Mouse (Mus musculus): ENCODE results near the gene Kdm4b. TPM values are rescaled to one million over a fixed set of nuclear protein-coding genes. Genes with fewer than 3 reads are reported as not detected.
A peak's percentile ranks its signal among the peaks of the same experiment; 100 is the strongest.

Gene Kdm4b
- polyA plus RNA-seq, 1 experiment from 2014 or later, result 28.0 TPM

DNA sequence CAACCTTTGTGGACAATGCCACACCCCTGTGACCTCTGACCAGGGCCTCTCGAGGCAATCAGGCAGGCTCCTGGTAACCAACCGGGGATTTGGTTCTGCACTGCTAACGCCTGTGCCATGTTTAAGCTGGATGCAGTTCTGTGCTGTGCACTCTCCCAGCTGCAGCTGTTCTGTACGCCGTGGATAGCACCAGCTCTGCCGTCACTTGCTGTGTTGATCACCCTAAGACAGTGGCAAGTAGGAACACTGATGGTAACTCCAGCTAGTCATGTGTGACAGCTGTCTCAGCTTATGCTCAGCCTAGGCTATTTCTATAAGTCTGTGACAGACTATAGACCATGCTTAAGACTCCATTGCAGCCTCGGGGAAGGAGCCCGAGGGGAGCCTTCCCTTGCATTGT lies 57.1 kb downstream of the Kdm4b start:
- DNase-seq (ENCODE audit: low spot score), result no peak

DNA sequence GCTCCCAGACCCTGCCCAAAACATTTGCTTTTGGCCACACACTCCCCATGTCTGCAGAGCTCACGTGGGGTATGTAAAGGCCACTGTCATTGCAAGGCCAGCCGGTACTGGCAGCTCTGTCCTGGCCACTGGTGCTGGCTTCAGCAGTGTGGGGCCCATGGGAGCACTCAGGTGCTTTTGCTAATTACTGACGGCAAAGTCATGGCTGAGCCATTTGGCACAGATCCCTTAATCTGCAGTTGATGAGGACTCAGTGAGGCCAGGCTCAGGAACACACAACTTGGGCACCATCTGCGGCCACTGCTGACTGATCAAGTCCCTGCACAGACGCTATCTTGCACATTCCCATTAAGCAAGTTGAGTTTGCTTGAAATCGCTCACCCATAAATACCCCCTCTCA lies 59.0 kb downstream of the Kdm4b start:
- no peak for DNase-seq (ENCODE audit: low spot score)

DNA sequence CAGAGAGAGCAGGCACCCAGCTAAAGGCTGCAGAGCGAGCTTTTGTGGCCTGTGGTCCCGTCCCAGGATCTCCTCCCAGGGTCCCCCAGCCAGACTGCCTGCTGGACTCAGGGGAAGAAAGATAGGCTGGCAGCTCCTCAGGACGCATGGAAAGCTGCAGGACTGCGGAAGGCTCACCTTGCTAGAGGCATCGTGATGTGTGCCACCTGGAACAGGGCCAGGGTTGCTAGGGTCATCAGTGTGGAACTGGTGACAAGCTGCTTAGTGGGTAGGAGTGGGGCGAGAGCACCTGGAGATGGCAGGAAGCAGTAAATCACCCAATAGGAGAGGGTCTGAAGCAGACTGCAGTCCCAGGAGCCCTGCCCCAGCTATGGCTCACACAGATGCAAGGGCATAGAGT lies 61.8 kb downstream of the Kdm4b start:
- no peak for DNase-seq (ENCODE audit: low spot score)

DNA sequence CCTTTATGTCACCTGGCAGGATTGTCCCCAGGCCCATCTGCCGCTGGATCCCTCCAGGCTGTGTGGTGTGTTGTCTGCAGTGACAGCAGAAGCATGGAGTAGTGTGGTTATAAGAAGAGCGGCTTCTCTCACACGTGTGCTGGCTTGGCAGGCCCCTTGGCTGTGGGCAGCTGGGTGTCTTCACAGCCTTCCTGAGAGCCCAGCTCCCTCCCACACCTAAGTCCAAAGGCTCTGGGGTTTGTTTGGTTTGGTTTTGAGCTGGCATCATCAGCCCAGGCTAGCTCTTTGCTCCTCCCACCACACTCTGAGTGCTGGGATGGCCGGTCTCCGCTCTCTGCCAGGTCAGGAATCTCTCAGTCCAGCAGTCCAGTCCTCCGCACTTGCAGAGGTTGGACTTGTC lies 67.4 kb downstream of the Kdm4b start:
- DNase-seq (ENCODE audit: low spot score), result no peak

DNA sequence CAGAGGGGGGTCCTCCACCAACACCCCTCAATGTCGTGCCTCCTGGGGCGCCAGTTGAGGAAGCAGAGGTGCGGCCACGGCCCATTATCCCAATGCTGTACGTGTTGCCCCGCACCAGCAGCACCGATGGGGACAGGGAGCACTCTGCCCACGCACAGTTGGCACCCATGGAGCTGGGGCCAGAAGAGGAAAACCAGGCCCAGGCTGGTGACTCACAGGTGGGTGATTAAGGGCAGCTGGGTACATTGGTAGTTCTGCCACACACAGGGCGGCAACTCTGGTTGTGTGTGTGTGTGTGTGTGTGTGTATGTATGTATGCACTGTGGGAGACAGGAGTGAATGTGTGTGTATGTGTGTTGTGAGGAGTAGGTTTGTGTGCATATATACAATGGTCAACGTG lies 68.0 kb downstream of the Kdm4b start:
- DNase-seq (ENCODE audit: low spot score), result no peak

DNA sequence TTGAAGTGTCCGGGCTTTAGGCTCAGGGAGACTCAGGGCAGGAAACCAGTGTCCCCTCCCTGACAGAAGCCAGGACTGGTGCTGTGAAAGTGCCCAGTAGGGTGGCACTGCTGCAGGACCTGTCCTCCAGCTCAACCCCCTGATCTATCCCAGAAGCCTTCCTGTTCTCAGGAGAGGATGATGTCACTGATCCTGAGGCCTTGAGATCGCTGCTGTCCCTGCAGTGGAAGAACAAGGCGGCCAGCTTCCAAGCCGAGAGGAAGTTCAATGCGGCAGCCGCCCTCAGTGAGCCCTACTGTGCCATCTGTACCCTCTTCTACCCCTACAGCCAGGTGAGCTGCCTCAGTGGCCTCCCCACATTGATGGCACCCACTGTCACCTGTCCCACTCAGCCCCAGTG lies 70.2 kb downstream of the Kdm4b start:
- no peak for DNase-seq (ENCODE audit: low spot score)

- no peak for DNase-seq (ENCODE audit: low spot score)
Observed at GRCm38 (mm10) chr17:56400221-56400620, 74.4 kb downstream of the Kdm4b start.

DNA sequence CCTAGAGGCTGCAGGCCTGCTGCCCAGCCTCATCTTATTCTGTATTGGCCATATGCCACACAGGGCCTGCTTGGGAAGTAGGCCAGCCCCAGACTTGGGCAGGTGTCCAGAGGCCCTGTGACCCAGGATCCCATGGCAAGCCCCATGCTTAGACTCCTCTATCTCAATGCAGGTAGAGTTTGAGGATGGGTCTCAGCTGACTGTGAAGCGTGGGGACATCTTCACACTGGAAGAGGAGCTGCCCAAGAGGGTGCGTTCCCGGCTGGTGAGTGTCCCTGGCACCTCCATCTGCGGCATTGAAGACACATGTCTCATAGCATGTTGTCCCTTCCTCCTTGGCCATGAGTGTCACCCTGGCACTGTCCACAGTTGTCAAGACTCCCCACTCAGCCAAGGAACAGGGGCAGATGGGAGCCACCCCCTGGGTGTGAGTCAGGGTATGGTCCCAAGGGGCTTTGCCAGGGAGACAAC lies 75.2 kb downstream of the Kdm4b start:
- DNase-seq (ENCODE audit: low spot score), result no peak

DNA sequence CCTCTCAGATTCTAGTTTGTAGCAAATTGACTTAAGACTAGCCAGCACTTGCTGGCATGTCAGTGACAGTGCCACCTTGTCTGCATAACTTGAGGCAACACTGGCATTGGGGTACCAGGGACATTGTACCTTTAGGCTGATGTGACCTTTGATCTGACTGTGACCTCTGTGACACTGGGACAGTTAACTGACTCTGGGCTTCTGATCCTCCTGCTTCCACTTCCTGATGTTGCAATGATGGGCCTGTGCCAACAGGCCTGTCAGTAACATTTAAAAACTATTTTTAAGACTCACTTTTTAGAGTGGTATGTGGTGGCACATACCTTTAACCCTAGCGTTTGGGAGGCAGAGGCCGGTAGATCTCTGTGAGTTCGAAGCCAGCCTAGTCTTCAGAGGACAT lies 79.5 kb downstream of the Kdm4b start:
- DNase-seq (ENCODE audit: low spot score), result no peak

- no peak for DNase-seq (ENCODE audit: low spot score)
Observed at GRCm38 (mm10) chr17:56405856-56406840, 80.3 kb downstream of the Kdm4b start.

DNA sequence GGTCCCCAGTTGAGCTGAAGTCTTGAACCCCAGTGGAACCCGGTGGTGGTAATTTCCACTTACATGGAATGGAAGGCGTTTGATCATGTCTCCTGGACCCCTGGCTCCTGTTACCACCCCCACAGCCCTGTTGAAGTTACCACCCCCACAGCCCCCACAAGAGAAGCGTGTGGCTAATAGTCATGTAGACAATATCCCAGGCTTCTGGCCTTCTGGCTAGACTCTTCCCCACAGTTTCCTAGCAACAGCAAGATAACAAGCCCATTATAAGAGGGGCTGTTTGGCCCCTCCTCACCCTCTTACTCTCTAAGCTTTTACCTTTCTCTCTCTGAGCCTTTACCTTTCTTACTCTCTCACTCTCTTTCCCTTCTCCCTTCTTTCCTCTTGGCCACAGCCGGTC lies 81.0 kb downstream of the Kdm4b start:
- DNase-seq (ENCODE audit: low spot score), result no peak

GRCm38 (mm10) chr17:56407379-56407778 lies 81.5 kb downstream of the Kdm4b start:
- DNase-seq (ENCODE audit: low spot score), result no peak

DNA sequence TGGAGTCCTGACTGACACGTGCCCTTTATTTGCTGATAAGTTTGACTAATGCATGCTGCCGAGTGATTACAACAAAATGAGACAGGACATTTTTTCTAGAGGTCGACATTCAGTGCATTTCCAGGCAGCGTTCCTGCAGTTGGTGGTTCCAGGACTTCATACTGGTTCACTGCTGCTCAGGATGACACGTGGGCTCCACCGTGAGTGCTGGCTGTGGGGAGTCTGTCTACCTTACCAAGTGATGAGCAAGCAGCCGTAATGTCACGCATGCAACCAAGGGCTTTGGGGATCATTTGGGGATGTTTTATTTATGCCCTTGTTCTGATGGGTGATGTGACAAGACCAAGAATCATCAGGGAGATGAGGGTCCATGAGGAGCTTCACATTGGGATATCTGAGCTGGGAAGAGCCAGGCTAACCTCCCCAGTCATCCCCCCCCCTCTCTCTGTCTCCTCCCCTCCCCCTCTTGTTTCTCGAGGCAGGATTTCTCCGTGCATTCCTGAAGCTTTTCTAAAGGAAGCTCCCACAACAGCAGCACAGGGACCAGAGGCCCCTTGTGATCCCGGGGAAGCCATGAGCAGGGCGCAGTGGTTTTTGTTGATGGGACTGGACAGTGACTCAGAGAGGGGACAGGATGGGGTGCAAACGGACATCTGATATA lies 83.2 kb downstream of the Kdm4b start:
- DNase-seq (ENCODE audit: low spot score), result no peak

DNA sequence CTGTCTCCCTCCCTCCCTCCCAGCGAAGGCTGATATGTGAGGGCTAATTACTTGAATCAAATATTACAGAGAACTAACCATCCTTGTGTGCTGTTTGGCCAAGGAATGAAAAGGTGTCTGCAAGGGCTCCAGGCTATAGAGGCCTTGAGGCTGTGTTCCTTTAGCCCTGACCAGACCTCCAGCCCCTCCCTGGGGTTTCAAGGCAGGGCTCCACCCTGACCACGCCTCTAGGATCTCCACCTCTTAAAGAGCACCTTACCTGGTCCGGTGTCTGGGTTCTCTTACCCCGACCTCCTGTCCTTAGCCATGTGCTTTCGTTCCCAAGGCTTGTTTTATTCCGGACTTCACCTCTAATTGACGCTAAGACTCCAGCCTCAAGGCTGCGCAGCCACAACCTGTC lies 83.9 kb downstream of the Kdm4b start:
- no peak for DNase-seq (ENCODE audit: low spot score)

DNA sequence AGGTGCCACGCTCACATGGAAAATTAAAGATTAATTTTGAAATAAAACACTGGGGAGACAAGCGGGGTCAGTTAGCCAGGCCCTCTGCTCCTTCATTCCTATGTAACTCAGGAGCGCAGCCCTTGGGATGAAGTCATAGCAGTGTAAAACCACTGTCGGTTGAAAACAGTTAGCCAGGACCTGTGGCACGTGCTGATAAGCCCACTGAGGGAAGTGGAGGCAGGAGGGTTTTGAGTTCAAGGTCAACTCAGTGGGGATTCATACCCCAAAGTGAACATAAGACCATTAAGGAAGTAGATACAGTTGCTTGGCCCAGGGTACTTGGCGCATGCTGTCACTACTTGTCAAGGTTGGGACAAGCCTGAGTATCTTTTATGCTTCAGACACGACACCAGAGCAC lies 85.6 kb downstream of the Kdm4b start:
- no peak for DNase-seq (ENCODE audit: low spot score)

- DNase-seq (ENCODE audit: low spot score), result no peak
Observed at GRCm38 (mm10) chr17:56413113-56413512, 87.3 kb downstream of the Kdm4b start.

DNA sequence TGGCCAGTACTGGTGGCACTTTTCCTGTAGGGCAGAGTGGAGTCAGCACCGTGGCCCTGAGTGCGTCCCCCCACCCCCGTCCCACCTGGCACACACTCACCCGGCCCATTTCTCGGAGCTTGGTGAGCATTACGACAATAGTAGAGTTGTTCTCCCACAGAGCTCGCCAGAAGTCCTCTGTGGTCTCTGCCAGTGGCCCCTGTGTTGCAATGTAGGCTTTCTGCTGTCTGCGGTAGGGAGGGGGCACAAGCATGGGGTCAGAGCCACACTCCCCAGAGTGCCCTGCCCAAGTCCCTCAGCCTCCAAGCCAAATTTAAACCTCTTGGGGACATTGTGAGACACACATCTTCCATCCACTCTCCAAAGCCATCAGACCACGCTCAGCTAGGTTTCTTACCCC lies 88.9 kb downstream of the Kdm4b start:
- DNase-seq (ENCODE audit: low spot score), result no peak

DNA sequence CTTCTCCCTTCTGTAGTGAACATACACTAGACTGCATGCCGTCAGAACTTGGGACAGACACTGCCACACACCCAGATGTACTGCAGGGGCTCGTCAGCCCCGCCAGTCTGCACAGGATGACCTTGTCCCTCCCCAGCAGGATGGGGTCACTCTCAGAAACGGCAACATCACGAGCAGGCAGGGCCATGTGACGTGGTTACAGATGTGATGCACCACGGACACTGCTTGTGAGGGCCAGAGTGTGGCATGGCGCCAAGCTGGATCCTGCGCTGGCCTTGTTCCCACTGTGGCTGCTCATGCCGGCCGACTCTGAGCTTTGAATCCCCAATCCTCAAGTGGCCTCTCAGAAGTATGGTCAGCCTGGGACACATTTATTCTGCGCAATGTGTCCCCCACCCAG lies 92.4 kb downstream of the Kdm4b start:
- DNase-seq (ENCODE audit: low spot score), result no peak

DNA sequence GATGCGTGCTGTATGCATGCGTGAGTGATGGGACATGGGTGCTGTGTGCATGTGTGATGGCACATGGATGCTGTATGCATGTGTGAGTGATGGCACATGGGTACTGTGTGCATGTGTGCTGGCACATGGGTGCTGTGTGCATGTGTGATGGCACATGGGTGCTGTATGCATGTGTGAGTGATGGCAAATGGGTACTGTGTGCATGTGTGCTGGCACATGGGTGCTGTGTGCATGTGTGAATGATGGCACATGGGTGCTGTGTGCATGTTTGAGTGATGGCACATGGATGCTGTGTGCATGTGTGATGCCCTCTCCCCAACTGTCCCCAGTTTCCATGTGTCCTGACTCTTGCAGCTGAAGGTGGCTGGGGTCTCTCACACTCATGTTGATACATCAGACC lies 94.2 kb downstream of the Kdm4b start:
- DNase-seq (ENCODE audit: low spot score), result no peak

DNA sequence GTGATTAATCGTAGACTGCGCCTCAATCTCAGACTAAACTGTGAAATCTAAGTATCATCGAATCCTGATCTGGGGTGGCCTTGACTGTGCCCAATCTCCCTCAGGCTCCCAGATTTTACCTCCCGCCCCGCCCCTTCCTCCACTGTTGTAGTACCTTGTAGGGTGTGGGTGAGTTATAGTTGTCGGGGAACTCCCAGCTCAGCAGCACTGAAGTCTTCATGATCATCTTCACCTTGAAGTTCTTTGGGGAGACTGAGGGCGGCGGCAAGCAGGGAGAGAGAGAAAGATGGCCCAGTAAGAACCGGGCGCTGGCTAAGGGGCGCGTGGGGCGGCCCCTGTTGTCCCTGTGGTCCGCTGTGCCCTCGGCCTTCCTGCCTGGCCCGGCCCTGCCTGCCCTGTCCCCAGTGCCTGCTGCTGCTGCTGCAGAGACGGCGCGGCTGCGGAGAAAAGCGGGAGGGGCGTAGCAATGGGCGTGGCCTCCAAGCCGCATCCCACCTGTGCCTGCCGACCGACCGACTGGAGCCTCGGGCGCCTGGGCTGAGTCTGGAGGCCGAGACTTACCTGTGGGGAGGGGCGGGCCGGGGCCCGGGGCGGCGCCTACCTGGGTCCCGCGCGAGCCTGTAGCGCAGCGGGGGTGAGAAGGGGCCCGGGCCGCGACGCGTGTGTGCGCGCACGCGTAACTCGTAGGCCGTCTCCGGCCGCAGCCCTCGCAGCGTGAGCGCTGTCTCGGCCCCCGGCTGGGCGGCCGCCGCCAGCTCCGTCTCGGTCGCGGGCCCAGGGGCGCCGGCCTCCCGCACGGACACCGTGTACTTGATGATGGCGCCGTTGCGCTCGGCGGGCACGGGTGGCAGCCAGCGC lies 99.1 kb downstream of the Kdm4b start:
- DNase-seq (ENCODE audit: low spot score), result peak; percentile 71

DNA sequence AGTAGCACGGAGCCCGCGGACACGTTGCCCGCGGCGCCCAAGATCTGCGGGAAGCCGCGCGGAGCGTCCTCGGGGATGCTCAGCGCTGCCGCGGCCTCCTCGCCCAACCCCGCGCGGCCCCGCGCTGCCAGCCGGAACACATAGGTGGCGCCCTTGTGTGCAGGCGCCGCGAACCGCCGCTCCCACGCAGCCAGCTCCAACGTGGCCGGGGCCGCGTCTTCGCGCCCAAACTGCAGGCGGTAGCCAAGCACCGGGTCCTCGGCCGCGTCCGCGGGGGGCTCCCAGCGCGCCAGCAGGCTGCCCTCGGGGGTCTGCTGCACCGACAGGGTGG lies 99.7 kb downstream of the Kdm4b start:
- peak; percentile 88 for DNase-seq (ENCODE audit: low spot score)

GRCm38 (mm10) chr17:56425941-56426340 lies 100.1 kb downstream of the Kdm4b start:
- peak; percentile 11 for DNase-seq (ENCODE audit: low spot score)

Data from thymus, postnatal 0 days (tissue).